Mouse (Mus musculus) lung, adult 2 months (tissue): ENCODE measurements at regions not wholly inside any gene's neighbourhood (a gene's known extent, or its start where the extent isn't known, plus 50 kb on each side); places are given as distances from the start of the nearest gene placed in this dataset.

Source experiments
- CTCF ChIP-seq: fragments of 200-500 bp; IDR thresholded peaks from 2 replicates; pipeline ENCODE4 v1.5.1; 2011; ENCODE audit warnings: mild to moderate bottlenecking, low read length, control low read depth; ENCODE audit not compliant: insufficient read depth
- POLR2A ChIP-seq: fragments of 200-500 bp; IDR thresholded peaks from 2 replicates; pipeline ENCODE4 v1.6.1; 2011; ENCODE audit warnings: low read depth, mild to moderate bottlenecking, control low read depth, low read length, borderline replicate concordance; ENCODE audit errors: extremely low read depth

- no peak for TF ChIP-seq CTCF
- no peak for TF ChIP-seq POLR2A
Measured at GRCm38 (mm10) chr8:92505552-92506281, 148.3 kb downstream of the Irx5 start.
